Mouse (Mus musculus): ENCODE data around the gene Psmg1.
A peak's percentile ranks its signal among the peaks of the same experiment; 100 is the strongest.

Gene Psmg1

GRCm38 (mm10) chr16:95956618-95957017 is 34.1 kb downstream of the Psmg1 start:
- peak; percentile 44 to 47 for DNase-seq

GRCm38 (mm10) chr16:95955716-95956346 is 34.9 kb downstream of the Psmg1 start:
- no peak for DNase-seq

- no peak for DNase-seq
These were observed 36.4 kb downstream of the Psmg1 start for GRCm38 (mm10) chr16:95954341-95954740.

GRCm38 (mm10) chr16:95953159-95953650 is 37.6 kb downstream of the Psmg1 start:
- DNase-seq: no peak

- no peak for DNase-seq
These were observed 39.3 kb downstream of the Psmg1 start for GRCm38 (mm10) chr16:95951471-95951870.

GRCm38 (mm10) chr16:95945389-95946311 is 45.1 kb downstream of the Psmg1 start:
- peak; percentile 68 to 77 for DNase-seq

GRCm38 (mm10) chr16:95943186-95943585 is 47.6 kb downstream of the Psmg1 start:
- DNase-seq: no peak

GRCm38 (mm10) chr16:95941575-95941974 is 49.2 kb downstream of the Psmg1 start:
- no peak for DNase-seq

GRCm38 (mm10) chr16:95935495-95935961 is 55.2 kb downstream of the Psmg1 start:
- no peak for DNase-seq

- DNase-seq: no peak
These were observed 57.9 kb downstream of the Psmg1 start for GRCm38 (mm10) chr16:95932860-95933259.

GRCm38 (mm10) chr16:95931509-95931908 is 59.3 kb downstream of the Psmg1 start:
- DNase-seq: no peak
